Mouse (Mus musculus): Measurements from ENCODE around the gene Lrguk.

Lrguk gene

GRCm38 (mm10) chr6:34059741-34060140, 30.5 kb downstream of the Lrguk start:
- in situ Hi-C loops (cut with MseI, MboI), result no loop called here

DNA sequence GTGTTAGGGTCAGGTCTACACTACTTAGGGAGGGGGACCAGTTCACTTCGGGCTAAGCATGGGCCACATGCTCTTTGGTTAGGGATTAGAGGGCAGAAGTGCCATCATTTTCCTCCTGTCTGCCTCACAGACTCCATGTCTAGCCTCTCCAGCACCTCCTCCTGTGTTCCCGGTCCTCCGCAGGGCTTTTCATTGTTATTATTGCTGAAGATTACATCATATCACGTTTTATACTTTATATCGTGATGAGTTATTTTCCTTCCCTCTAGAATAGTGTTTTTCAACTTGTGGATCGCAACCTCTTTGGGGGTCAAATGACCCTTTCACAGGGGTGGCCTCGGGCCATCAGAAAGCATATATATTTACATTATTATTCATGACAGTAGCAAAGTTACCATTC, 37.5 kb downstream of the Lrguk start:
- in situ Hi-C loops (cut with MseI, MboI), result no loop called here

- in situ Hi-C loops (cut with MseI, MboI), result no loop called here
These were observed 38.0 kb downstream of the Lrguk start for GRCm38 (mm10) chr6:34067271-34067670.

DNA sequence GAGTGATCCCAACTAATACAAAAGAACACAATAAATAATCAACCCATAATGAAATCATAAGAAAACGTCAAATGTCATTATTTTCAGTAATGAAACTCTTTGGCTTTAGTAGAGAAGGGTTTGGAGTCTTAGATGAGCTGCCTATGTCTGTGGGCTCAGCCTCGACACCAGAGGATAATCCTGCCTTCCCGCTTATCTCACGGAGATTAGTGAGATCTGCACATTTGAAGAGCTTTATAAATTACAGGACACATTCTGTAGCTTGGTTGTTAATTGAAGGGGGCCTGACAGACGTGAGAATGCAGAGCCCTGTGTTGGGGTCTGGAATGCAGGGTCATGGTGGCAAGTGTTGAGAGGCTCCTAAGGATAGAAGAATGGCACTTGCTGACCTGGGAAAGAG, 42.7 kb downstream of the Lrguk start:
- in situ Hi-C loops (cut with MseI, MboI), result no loop called here

DNA sequence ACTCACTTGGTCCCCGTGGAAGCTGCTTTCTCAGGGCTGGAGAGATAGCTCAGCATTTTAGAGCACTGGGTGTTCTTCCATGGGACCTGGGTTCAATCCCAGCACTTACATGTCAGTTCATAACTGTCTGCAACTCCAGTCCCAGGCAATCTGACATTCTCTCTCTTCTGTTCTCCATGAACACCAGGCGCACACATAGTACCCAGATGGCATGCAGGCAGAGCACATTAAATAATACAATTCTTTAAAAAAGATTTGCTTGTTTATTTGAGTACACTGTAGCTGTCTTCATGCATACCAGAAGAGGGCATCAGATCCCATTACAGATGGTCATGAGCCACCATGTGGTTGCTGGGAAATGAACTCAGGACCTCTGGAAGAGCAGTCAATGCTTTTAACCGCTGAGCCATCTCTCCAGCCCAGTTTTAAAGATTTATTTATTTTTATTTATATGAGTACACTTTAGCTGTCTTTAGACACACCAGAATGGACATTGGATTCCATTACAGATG, 44.7 kb downstream of the Lrguk start:
- in situ Hi-C loops (cut with MseI, MboI), result no loop called here

DNA sequence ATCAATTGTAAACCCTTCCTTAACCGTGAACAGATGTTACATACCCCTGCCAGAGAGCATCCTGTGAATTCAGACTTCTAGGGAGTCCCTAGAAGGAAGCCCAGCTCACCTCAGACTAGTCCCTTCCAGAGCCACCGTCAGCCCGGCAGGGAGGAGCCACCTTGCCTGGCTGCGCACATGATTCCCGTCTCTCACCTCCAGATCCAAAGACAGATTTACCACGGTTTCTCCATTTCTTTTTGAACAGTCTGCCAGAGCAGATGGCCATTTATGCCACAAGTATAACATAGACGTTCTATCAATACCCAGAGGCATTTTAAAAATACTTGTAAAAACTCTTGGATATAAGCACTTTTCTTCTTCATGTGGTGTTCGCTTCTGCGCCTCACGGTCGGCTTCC, 46.3 kb downstream of the Lrguk start:
- in situ Hi-C loops (cut with MseI, MboI), result no loop called here

- in situ Hi-C loops (cut with MseI, MboI), result no loop called here
These were observed 54.2 kb downstream of the Lrguk start for GRCm38 (mm10) chr6:34083471-34083870.

DNA sequence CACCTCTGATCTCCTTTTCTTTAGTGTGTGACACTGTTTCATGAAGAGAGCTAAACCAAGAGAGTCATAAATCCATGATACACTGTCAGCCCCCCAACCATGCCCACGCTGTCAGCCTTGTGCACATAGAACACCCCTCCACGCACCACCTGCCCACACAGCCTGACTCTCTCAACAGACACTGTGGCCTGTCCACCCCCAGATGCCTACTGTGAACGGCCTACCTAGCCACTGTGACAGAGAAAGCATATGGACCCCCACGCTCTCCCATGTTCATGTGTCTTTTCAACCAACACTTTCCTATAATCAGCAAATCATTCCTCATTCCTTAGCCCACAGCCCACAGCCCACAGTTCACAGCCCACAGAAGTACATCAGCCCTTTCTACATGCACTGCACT, 58.5 kb downstream of the Lrguk start:
- in situ Hi-C loops (cut with MseI, MboI), result no loop called here

- in situ Hi-C loops (cut with MseI, MboI), result no loop called here
These were observed 59.7 kb downstream of the Lrguk start for GRCm38 (mm10) chr6:34088986-34089385.

GRCm38 (mm10) chr6:34091537-34091936, 62.3 kb downstream of the Lrguk start:
- in situ Hi-C loops (cut with MseI, MboI), result no loop called here

GRCm38 (mm10) chr6:34096274-34096673, 67.0 kb downstream of the Lrguk start:
- in situ Hi-C loops (cut with MseI, MboI), result no loop called here

GRCm38 (mm10) chr6:34096905-34097304, 67.7 kb downstream of the Lrguk start:
- in situ Hi-C loops (cut with MseI, MboI), result no loop called here

- in situ Hi-C loops (cut with MseI, MboI), result no loop called here
These were observed 70.5 kb downstream of the Lrguk start for GRCm38 (mm10) chr6:34099725-34100124.

- in situ Hi-C loops (cut with MseI, MboI), result no loop called here
These were observed 72.5 kb downstream of the Lrguk start for GRCm38 (mm10) chr6:34101531-34102396.

DNA sequence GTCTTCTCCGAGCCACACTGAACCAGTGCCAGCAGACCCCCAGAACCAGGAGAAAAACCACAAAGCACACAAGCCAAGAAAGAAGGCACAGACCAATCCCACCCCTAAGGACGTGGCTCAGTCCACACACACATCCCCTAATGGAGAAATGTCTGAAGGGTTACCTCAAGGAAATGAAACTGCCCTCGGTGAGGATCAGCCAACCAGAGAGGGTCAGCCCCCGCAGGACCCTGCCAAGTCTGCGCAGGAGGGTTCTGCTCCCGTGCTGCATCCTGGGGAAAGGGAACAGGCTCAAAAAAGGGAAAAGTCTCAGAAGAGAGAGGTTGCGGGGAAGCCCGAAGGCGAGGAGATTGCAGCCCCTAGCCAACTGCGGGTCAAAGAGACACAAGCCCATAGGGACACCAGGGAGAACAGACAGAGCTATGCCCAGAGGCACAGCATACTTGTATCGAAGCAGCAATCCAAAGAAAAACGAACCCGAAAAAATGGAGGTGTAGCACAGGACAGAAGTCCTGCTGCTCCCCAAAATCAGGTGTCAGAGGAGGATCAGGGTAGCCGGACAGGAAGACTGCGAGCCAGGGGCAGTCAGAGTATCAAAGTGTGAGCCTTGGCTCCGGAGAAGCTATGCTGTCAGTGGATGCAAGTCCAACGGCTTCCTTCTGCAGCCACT, 74.1 kb downstream of the Lrguk start:
- in situ Hi-C loops (cut with MseI, MboI), result no loop called here

GRCm38 (mm10) chr6:34110571-34110970, 81.3 kb downstream of the Lrguk start:
- in situ Hi-C loops (cut with MseI, MboI), result no loop called here

DNA sequence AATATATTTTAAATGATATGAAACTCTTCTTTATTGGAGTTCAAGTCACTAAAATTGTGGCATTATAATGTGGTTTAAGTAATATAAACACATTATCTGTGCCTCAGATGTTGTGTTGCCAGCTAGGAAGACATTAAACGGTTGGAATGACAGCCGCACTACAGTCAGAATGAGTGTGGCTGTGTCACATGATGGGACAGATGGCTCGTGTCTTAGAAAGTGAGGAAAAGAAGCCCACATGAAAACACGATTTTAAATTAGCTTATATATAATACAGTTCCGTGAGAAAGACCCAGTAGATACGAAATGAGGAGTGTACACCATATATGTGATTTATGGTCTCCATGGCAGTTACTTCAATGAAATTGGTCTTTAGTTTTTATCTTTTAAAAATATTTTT, 82.2 kb downstream of the Lrguk start:
- in situ Hi-C loops (cut with MseI, MboI), result no loop called here

DNA sequence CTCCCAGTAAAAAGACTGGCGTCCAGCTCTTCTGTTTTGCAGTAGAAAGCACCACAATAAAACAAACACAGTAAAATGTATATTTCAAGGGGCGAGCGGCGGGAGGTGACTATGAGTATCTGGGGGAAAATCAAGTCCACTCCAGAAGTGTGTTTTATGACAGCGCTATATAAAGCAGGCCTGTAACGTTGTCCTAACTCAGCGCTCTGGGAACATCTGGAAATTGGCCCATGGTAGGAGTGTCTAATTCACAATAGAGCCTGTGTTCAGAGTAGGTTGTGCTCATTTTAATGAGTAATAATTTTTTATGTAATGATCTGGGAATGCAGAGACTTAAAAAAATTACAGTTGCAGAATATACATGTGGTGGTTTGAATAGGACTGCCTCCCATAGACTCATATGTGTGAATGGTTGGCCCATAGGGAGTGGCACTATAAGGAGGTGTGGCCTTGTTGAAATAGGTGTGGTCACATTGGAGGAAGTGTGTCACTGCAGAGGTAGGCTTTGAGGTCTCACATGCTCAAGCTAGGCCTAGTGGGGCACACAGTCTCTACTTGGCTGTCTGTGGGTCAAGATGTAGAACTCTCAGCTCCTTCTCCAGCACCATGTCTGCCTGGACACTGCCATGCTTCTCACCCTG, 87.7 kb downstream of the Lrguk start:
- in situ Hi-C loops (cut with MseI, MboI), result no loop called here

- in situ Hi-C loops (cut with MseI, MboI), result no loop called here
These were observed 95.2 kb downstream of the Lrguk start for GRCm38 (mm10) chr6:34124401-34124800.

- in situ Hi-C loops (cut with MseI, MboI), result no loop called here
These were observed 100.0 kb downstream of the Lrguk start for GRCm38 (mm10) chr6:34129261-34129660.

DNA sequence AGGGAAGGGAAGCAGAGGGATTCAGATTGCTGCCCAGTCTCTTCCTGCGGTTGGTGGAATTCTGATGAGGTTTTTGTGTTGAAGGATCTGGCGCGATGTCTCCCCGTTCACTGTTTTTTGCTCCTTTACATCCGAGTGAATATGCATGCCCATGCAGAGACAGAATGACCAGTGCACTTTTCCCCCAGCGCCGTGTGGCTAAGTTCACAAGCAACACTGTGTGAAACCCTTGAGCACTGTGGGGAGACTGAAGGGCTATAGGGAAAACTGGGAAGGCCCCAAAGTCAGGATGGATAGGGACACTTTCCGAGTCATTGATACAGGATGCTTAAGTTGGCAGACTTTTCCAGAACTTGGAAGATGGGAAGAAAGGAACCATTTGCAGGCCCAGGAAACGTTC, 103.1 kb downstream of the Lrguk start:
- in situ Hi-C loops (cut with MseI, MboI), result no loop called here

GRCm38 (mm10) chr6:34138366-34138765, 109.1 kb downstream of the Lrguk start:
- in situ Hi-C loops (cut with MseI, MboI), result no loop called here
